Mouse (Mus musculus): Measurements from ENCODE around the gene Bcam.

Bcam gene

GRCm38 (mm10) chr7:19785874-19786458 is 15.2 kb upstream of the Bcam start:
- no peak for DNase-seq (ENCODE audit: low spot score in 2 of 2)

- DNase-seq (ENCODE audit: low spot score in 2 of 2): no peak
These were observed 14.1 kb upstream of the Bcam start for GRCm38 (mm10) chr7:19784764-19785535.

- no peak for DNase-seq (ENCODE audit: low spot score in 2 of 2)
These were observed 12.8 kb upstream of the Bcam start for GRCm38 (mm10) chr7:19783630-19784029.

- no peak for DNase-seq (ENCODE audit: low spot score in 2 of 2)
These were observed 11.8 kb upstream of the Bcam start for GRCm38 (mm10) chr7:19782645-19783044.

- no peak for DNase-seq (ENCODE audit: low spot score in 2 of 2)
These were observed 10.9 kb upstream of the Bcam start for GRCm38 (mm10) chr7:19781741-19782140.

GRCm38 (mm10) chr7:19779903-19780302 is 9.1 kb upstream of the Bcam start:
- no peak for DNase-seq (ENCODE audit: low spot score in 2 of 2)

- DNase-seq (ENCODE audit: low spot score in 2 of 2): no peak
These were observed 7.8 kb upstream of the Bcam start for GRCm38 (mm10) chr7:19778645-19779044.

GRCm38 (mm10) chr7:19777049-19777723 is 6.4 kb upstream of the Bcam start:
- DNase-seq (ENCODE audit: low spot score in 2 of 2): no peak

GRCm38 (mm10) chr7:19771682-19772081 is 866 bp upstream of the Bcam start:
- DNase-seq (ENCODE audit: low spot score in 2 of 2): no peak

- DNase-seq (ENCODE audit: low spot score in 2 of 2): peak; percentile 38 to 43
These were observed 451 bp downstream of the Bcam start for GRCm38 (mm10) chr7:19770375-19770754.

- DNase-seq (ENCODE audit: low spot score in 2 of 2): no peak
These were observed 1.1 kb downstream of the Bcam start for GRCm38 (mm10) chr7:19769434-19770374.

- DNase-seq (ENCODE audit: low spot score in 2 of 2): no peak
These were observed 1.8 kb downstream of the Bcam start for GRCm38 (mm10) chr7:19769001-19769400.

GRCm38 (mm10) chr7:19768251-19768650 is 2.6 kb downstream of the Bcam start:
- no peak for DNase-seq (ENCODE audit: low spot score in 2 of 2)

- DNase-seq (ENCODE audit: low spot score in 2 of 2): no peak
These were observed 6.2 kb downstream of the Bcam start for GRCm38 (mm10) chr7:19764581-19764980.

- no peak for DNase-seq (ENCODE audit: low spot score in 2 of 2)
These were observed 6.9 kb downstream of the Bcam start for GRCm38 (mm10) chr7:19763829-19764477.

GRCm38 (mm10) chr7:19762283-19762682 is 8.5 kb downstream of the Bcam start:
- no peak for DNase-seq (ENCODE audit: low spot score in 2 of 2)

GRCm38 (mm10) chr7:19760021-19760420 is 10.8 kb downstream of the Bcam start:
- no peak for DNase-seq (ENCODE audit: low spot score in 2 of 2)

GRCm38 (mm10) chr7:19758623-19759022 is 12.2 kb downstream of the Bcam start:
- no peak for DNase-seq (ENCODE audit: low spot score in 2 of 2)

GRCm38 (mm10) chr7:19755851-19756786 is 14.7 kb downstream of the Bcam start:
- DNase-seq (ENCODE audit: low spot score in 2 of 2): no peak

GRCm38 (mm10) chr7:19755008-19755407 is 15.8 kb downstream of the Bcam start:
- no peak for DNase-seq (ENCODE audit: low spot score in 2 of 2)

Measured in spleen, postnatal 14 days (tissue).